Mouse (Mus musculus) embryonic facial prominence, embryonic 14.5 days (tissue): Measurements from ENCODE around the gene Ogdhl. TPM values are rescaled to one million over a fixed set of nuclear protein-coding genes. Genes with fewer than 3 reads are reported as not detected.
A peak's percentile ranks its signal among the peaks of the same experiment; 100 is the strongest.

ENCODE experiments used
- ATAC-seq: fragments of 200-750 bp; cut with Nextera tagmentation; 2 replicates; pipeline ENCODE4 v1.8.0; 2017; ENCODE audit warnings: low read depth, moderate number of reproducible peaks, moderate TSS enrichment
- DNase-seq: peaks from one replicate; pipeline ENCODE4 v3.0.0-alpha.2; 2015; ENCODE audit warnings: low spot score
- H3K27ac ChIP-seq: fragments of 300-500 bp; sonication (generic); replicated peaks from 2 replicates; pipeline ENCODE4 v1.5.1; 2014; ENCODE audit warnings: low read depth, mild to moderate bottlenecking, low read length, moderate library complexity
- H3K27me3 ChIP-seq: fragments of 300-500 bp; sonication (generic); replicated peaks from 2 replicates; pipeline ENCODE4 v1.6.1; 2014; ENCODE audit warnings: low read length; ENCODE audit not compliant: control insufficient read depth, insufficient read depth
- H3K36me3 ChIP-seq: fragments of 300-500 bp; sonication (generic); 2 replicates; pipeline ENCODE4 v1.6.1; 2014; ENCODE audit warnings: low read length, mixed read lengths; ENCODE audit not compliant: control insufficient read depth, insufficient read depth
- H3K4me1 ChIP-seq: fragments of 300-500 bp; sonication (generic); 2 replicates; pipeline ENCODE4 v1.6.1; 2014; ENCODE audit warnings: antibody characterized with exemption, low read length; ENCODE audit not compliant: control insufficient read depth, insufficient read depth
- H3K4me2 ChIP-seq: fragments of 300-500 bp; sonication (generic); 2 replicates; pipeline ENCODE4 v1.6.1; 2014; ENCODE audit warnings: low read depth, mild to moderate bottlenecking, low read length, moderate library complexity, mixed read lengths
- H3K4me3 ChIP-seq: fragments of 300-500 bp; sonication (generic); 2 replicates; pipeline ENCODE4 v1.5.1; 2014; ENCODE audit warnings: low read depth, mild to moderate bottlenecking, low read length
- H3K9ac ChIP-seq: fragments of 300-500 bp; sonication (generic); 2 replicates; pipeline ENCODE4 v1.6.1; 2014; ENCODE audit warnings: low read depth, mild to moderate bottlenecking, low read length, moderate library complexity, mixed read lengths
- H3K9me3 ChIP-seq: fragments of 300-500 bp; sonication (generic); 2 replicates; pipeline ENCODE4 v1.6.1; 2016; ENCODE audit warnings: low read length; ENCODE audit not compliant: control insufficient read depth
- WGBS: fragments of 180-500 bp; shearing (Covaris S2); extraction: QIAGEN DNeasy Blood & Tissue Kit; methylation state at CpG from one replicate; pipeline ENCODE4 v1.1.7; 2014; 5-methylcytosine and 5-hydroxymethylcytosine counted together
- polyA plus RNA-seq: library from polyadenylated mRNA; unstranded; fragments of >200 nt; fragmentation: Nextera tagmentation; extraction: Ambion mirVana; gene quantifications from 2 replicates; pipeline ENCODE4 v1.2.1, GENCODE M21; 2014

Ogdhl gene
- 9.5 and 10.5 TPM in 2 replicates for polyA plus RNA-seq

- peaks cover 5% of the 10 kb centered on the region; the same call in 1 of the 2 replicates for H3K4me1 ChIP-seq
- 3% methylated on average over 41 of the region's 50 CpGs for WGBS
- H3K27me3 ChIP-seq: no peaks in the 10 kb centered on the region
- 0 out of 2 replicates have a peak within 1 kb of the TSS, but pooled peaks have one; percentile 21 for H3K27ac ChIP-seq
- no peaks in the 10 kb centered on the region for H3K9me3 ChIP-seq
- H3K36me3 ChIP-seq: no peaks in the 10 kb centered on the region
- ATAC-seq: peak; percentile 91
- DNase-seq: peak; percentile 90
- H3K4me2 ChIP-seq: peak within 1 kb of the TSS; percentile 77
- H3K9ac ChIP-seq: peak within 1 kb of the TSS; percentile 74
- peak within 1 kb of the TSS; percentile 66 for H3K4me3 ChIP-seq
Measured at GRCm38 (mm10) chr14:32321732-32322685, at the start of gene Ogdhl. TSS of gene Ogdhl (plus strand) at chr14:32322019.

DNA sequence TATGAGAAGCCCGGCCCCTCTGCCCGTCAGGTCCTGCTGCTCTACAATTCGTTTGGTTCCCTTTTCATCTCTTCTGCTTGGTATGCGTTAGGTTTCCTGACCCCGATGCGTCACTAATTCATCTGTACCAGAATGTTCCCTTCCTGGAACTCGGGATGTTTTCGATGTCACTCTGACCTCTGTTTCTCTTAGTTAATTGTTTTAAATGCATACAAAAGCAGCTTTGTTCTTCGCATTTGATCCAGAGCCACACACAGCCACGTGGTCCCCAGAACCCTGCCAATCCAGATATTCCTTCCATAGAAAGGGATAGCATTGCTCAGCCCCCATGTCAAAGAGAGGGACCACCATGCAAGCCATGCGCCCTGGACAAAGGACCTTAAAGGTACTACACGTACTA lies 20.2 kb upstream of the Ogdhl start:
- no peaks in the 10 kb centered on the region for H3K27me3 ChIP-seq
- no peak overlapping the region for H3K4me3 ChIP-seq
- ATAC-seq (no peak), DNase-seq (no peak)
- H3K36me3 ChIP-seq: peaks cover 23% of the 10 kb centered on the region
- H3K9me3 ChIP-seq: no peaks in the 10 kb centered on the region
- 52% methylated on average over 12 of the region's 12 CpGs for WGBS
- no peak overlapping the region for H3K9ac ChIP-seq
- no peaks in the 10 kb centered on the region for H3K4me1 ChIP-seq
- H3K4me2 ChIP-seq: no peak overlapping the region
- H3K27ac ChIP-seq: no peak overlapping the region

DNA sequence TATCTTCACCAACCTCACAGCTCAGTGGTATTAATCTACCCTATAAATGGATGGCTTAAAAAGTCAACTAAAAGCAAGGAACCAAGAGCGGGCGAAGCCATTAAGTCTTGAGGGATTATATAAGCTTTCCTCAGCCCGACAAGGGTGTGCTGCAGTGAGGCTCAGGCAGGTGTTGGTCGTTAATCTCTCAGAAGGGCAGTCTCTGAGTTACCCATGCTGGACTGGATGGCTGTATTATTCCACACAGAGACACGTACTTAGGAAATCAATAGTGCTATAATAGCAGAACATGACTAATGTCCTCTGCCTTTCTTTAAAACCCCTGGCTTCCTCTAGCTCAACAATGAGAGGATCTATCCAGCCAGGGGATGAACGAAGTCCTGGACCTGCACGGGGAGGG lies 19.4 kb upstream of the Ogdhl start:
- WGBS: 80% methylated on average over 7 of the region's 7 CpGs
- ATAC-seq (no peak), DNase-seq (no peak)
- no peaks in the 10 kb centered on the region for H3K27me3 ChIP-seq
- H3K4me3 ChIP-seq: no peak overlapping the region
- H3K4me1 ChIP-seq: no peaks in the 10 kb centered on the region
- H3K36me3 ChIP-seq: peaks cover 21% of the 10 kb centered on the region
- H3K27ac ChIP-seq: no peak overlapping the region
- H3K4me2 ChIP-seq: no peak overlapping the region
- no peak overlapping the region for H3K9ac ChIP-seq
- H3K9me3 ChIP-seq: no peaks in the 10 kb centered on the region

- Histone ChIP-seq H3K4me2 (no peak overlapping the region), H3K4me1 (no peaks in the 10 kb centered on the region), H3K9me3 (no peaks in the 10 kb centered on the region), H3K27ac (no peak overlapping the region), H3K27me3 (no peaks in the 10 kb centered on the region), H3K36me3 (peaks cover 10% of the 10 kb centered on the region), H3K9ac (no peak overlapping the region), H3K4me3 (no peak overlapping the region)
- 86% methylated on average over 8 of the region's 8 CpGs for WGBS
- DNase-seq (no peak), ATAC-seq (no peak)
Measured at GRCm38 (mm10) chr14:32304921-32305320, 16.9 kb upstream of the Ogdhl start.

DNA sequence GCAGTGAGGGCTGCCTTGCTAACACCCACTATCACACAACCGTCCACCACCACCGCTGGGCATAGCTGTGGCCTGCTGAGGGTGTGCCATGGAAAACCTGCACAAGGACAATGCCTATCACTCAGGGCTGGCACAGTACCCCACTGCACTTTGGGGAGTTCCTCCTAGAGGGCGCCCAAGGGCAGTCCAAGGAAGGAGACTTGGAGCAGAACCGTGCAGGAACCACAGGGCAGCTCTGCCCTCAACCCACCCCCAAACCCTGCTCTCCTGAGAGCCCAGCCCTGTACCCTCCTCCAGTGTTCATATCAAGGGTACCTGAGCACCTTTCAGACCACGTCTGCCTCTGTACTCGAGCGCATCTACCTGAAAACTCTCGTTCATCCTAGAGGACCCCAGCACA lies 11.9 kb upstream of the Ogdhl start:
- H3K36me3 ChIP-seq: peaks cover 5% of the 10 kb centered on the region; the same call in 1 of the 2 replicates
- ATAC-seq (peak; percentile 44; the same call in 1 of the 2 replicates), DNase-seq (no peak)
- H3K4me3 ChIP-seq: no peak overlapping the region
- no peak overlapping the region for H3K27ac ChIP-seq
- no peak overlapping the region for H3K9ac ChIP-seq
- 40% methylated on average over 7 of the region's 8 CpGs for WGBS
- H3K27me3 ChIP-seq: no peaks in the 10 kb centered on the region
- H3K4me2 ChIP-seq: no peak overlapping the region
- no peaks in the 10 kb centered on the region for H3K9me3 ChIP-seq
- no peaks in the 10 kb centered on the region for H3K4me1 ChIP-seq

- no peak for DNase-seq
- 100% methylated on average over 2 of the region's 2 CpGs for WGBS
Measured at GRCm38 (mm10) chr14:32311381-32312035, 10.3 kb upstream of the Ogdhl start.

DNA sequence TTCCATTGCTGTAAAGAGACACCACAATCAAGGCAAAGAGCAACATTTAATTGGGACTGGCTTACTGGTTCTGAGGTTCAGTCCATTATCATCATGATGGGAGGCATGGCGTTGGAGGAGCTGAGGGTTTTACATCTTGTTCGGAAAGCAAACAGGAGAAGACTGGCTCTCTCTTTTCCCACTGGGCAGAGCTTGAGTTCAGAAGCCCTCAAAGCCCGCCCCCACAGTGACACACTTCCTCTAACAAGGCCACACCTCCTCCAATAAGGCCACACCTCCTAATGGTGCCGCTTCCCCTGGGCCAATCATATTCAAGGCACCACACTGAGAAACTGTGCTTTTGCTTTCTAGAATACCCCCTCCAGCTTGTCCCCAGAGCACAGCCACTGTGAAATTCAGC lies 4.0 kb upstream of the Ogdhl start:
- Histone ChIP-seq H3K27ac (no peak overlapping the region), H3K9ac (no peak overlapping the region), H3K4me3 (no peak overlapping the region), H3K27me3 (no peaks in the 10 kb centered on the region), H3K4me1 (peaks cover 5% of the 10 kb centered on the region; the same call in 1 of the 2 replicates), H3K9me3 (no peaks in the 10 kb centered on the region), H3K4me2 (no peak overlapping the region), H3K36me3 (no peaks in the 10 kb centered on the region)
- ATAC-seq (no peak), DNase-seq (peak; percentile 16)
- 13% methylated on average over 4 of the region's 4 CpGs for WGBS

More at GRCm38 (mm10) chr14:32311381-32312035, 10.3 kb upstream of the Ogdhl start:
- Histone ChIP-seq H3K36me3 (no peaks in the 10 kb centered on the region), H3K27me3 (no peaks in the 10 kb centered on the region), H3K4me2 (no peak overlapping the region), H3K4me1 (no peaks in the 10 kb centered on the region), H3K9ac (no peak overlapping the region), H3K9me3 (no peaks in the 10 kb centered on the region), H3K4me3 (no peak overlapping the region), H3K27ac (no peak overlapping the region)
- ATAC-seq: no peak

DNA sequence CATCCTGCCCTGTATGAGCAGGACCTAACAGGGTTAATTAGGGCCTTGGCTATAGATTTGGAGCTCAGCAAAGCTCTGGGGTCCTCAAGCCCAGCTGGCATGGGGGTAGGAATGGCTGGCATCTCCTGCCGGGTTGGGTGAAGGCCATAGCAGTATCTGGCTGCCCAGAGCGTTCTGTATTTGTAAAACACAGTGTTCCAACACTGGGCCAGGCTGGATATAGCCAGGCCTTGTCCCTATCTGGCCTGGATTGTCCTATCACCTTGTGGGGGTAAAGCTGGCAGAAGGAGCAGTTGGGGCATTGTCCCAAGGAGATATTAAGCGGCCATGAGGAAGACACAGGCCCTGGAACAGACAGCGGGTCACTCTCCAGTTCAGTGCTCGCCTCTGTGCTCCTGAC lies 1.4 kb downstream of the Ogdhl start:
- no peak overlapping the region for H3K27ac ChIP-seq
- H3K9me3 ChIP-seq: no peaks in the 10 kb centered on the region
- DNase-seq (no peak), ATAC-seq (no peak)
- no peak overlapping the region for H3K9ac ChIP-seq
- H3K36me3 ChIP-seq: no peaks in the 10 kb centered on the region
- no peak overlapping the region for H3K4me2 ChIP-seq
- H3K27me3 ChIP-seq: no peaks in the 10 kb centered on the region
- peaks cover 5% of the 10 kb centered on the region; the same call in 1 of the 2 replicates for H3K4me1 ChIP-seq
- H3K4me3 ChIP-seq: no peak overlapping the region
- WGBS: 91% methylated on average over 5 of the region's 5 CpGs
